Mouse (Mus musculus) kidney, adult 11 months (tissue): ENCODE measurements around the gene Klc4.

Experiments
- DNase-seq: peaks from one replicate; pipeline ENCODE4 v3.0.0; 2022

Klc4 gene

GRCm38 (mm10) chr17:46651755-46652547 lies 6.1 kb upstream of the Klc4 start:
- DNase-seq = no peak

- no peak for DNase-seq
These were observed 5.5 kb upstream of the Klc4 start for GRCm38 (mm10) chr17:46651292-46651691.

GRCm38 (mm10) chr17:46650232-46651031 lies 4.6 kb upstream of the Klc4 start, which contains the start of gene Cul7:
Gene Cul7, plus strand, starts transcription at chr17:46650337.
- peak; percentile 93 for DNase-seq

- no peak for DNase-seq
These were observed 4.0 kb upstream of the Klc4 start for GRCm38 (mm10) chr17:46649811-46650210.

GRCm38 (mm10) chr17:46648436-46648835 lies 2.6 kb upstream of the Klc4 start:
- no peak for DNase-seq

- DNase-seq = no peak
These were observed 1.5 kb upstream of the Klc4 start for GRCm38 (mm10) chr17:46647279-46647678.

- no peak for DNase-seq
These were observed 470 bp upstream of the Klc4 start for GRCm38 (mm10) chr17:46646322-46646662.

- DNase-seq = peak; percentile 94
These were observed 826 bp downstream of the Klc4 start for GRCm38 (mm10) chr17:46644916-46645475.

GRCm38 (mm10) chr17:46644152-46644805 lies 1.5 kb downstream of the Klc4 start:
- no peak for DNase-seq

- DNase-seq = no peak
These were observed 3.8 kb downstream of the Klc4 start for GRCm38 (mm10) chr17:46642060-46642459.

GRCm38 (mm10) chr17:46639929-46640328 lies 5.9 kb downstream of the Klc4 start:
- DNase-seq = no peak

- DNase-seq = peak; percentile 46
These were observed 8.8 kb downstream of the Klc4 start for GRCm38 (mm10) chr17:46636831-46637523.

GRCm38 (mm10) chr17:46629685-46630441 lies 16.0 kb downstream of the Klc4 start:
- DNase-seq = peak; percentile 66

- no peak for DNase-seq
These were observed 16.8 kb downstream of the Klc4 start, which contains the start of gene Ptk7 for GRCm38 (mm10) chr17:46628791-46629684. Gene Ptk7, minus strand, starts transcription at chr17:46629504.

- no peak for DNase-seq
These were observed 17.4 kb downstream of the Klc4 start for GRCm38 (mm10) chr17:46628471-46628790.

- no peak for DNase-seq
These were observed 18.4 kb downstream of the Klc4 start for GRCm38 (mm10) chr17:46627409-46627808.

- DNase-seq = no peak
These were observed 21.2 kb downstream of the Klc4 start for GRCm38 (mm10) chr17:46624598-46624997.

- no peak for DNase-seq
These were observed 21.8 kb downstream of the Klc4 start for GRCm38 (mm10) chr17:46623819-46624557.

- no peak for DNase-seq
These were observed 23.6 kb downstream of the Klc4 start for GRCm38 (mm10) chr17:46622269-46622668.

- no peak for DNase-seq
These were observed 24.5 kb downstream of the Klc4 start for GRCm38 (mm10) chr17:46621324-46621723.
